Mouse (Mus musculus): ENCODE measurements at regions not wholly inside any gene's neighbourhood (a gene's known extent, or its start where the extent isn't known, plus 50 kb on each side); places are given as distances from the start of the nearest gene placed in this dataset.

GRCm38 (mm10) chr2:48223084-48223799, 590.7 kb upstream of the Acvr2a start:
- TF ChIP-seq CTCF (IDR thresholded peaks at IDR 0.05 in 2 of 3, conservative IDR thresholded peaks at IDR 0.05 in 1 of 3; ENCODE audit: control insufficient read depth in 1 of 3, insufficient read depth in 1 of 3, low read depth in 2 of 3, low read length in 3 of 3, poor library complexity in 1 of 3, severe bottlenecking in 1 of 3) (no peak), RCOR1 (IDR thresholded peaks at IDR 0.05; ENCODE audit: low read depth, low read length) (no peak), POLR2A (IDR thresholded peaks at IDR 0.05; ENCODE audit: control insufficient read depth in 1 of 2, insufficient read depth in 1 of 2, low read depth in 1 of 2, low read length in 2 of 2, poor library complexity in 1 of 2) (no peak), TCF12 (IDR thresholded peaks at IDR 0.05; ENCODE audit: low read depth, low read length) (no peak), POLR2AphosphoS2 (IDR thresholded peaks at IDR 0.05; ENCODE audit: low read length) (no peak), SIN3A (IDR thresholded peaks at IDR 0.05; ENCODE audit: low read length) (no peak), MAX (IDR thresholded peaks at IDR 0.05; ENCODE audit: low read length) (no peak), USF2 (IDR thresholded peaks at IDR 0.05; ENCODE audit: borderline replicate concordance in 1 of 2, insufficient read depth in 1 of 2, low read depth in 1 of 2, low read length in 2 of 2) (no peak), SMC3 (IDR thresholded peaks at IDR 0.05; ENCODE audit: low read depth, low read length) (no peak)

All from MEL (cell line).